Mouse (Mus musculus) brain, embryonic 14.5 days (tissue): Measurements from ENCODE around the gene Dysf. TPM values are rescaled to one million over a fixed set of nuclear protein-coding genes. Genes with fewer than 3 reads are reported as not detected.

Source experiments
- DNase-seq: peaks from one replicate; pipeline ENCODE4 v3.0.0-alpha.2; 2011; ENCODE audit warnings: low read depth
- CTCF ChIP-seq: fragments of 200-500 bp; IDR thresholded peaks from 2 replicates; pipeline ENCODE4 v1.5.1; 2012; ENCODE audit warnings: inconsistent platforms, mild to moderate bottlenecking, moderate library complexity, borderline replicate concordance; ENCODE audit not compliant: insufficient read depth, insufficient read length; ENCODE audit errors: extremely low read depth
- POLR2A ChIP-seq: fragments of 200-500 bp; IDR thresholded peaks from 2 replicates; pipeline ENCODE4 v1.6.1; 2012; ENCODE audit warnings: mild to moderate bottlenecking, inconsistent platforms, borderline replicate concordance; ENCODE audit not compliant: poor library complexity, insufficient read depth, insufficient read length, severe bottlenecking; ENCODE audit errors: extremely low read depth
- polyA plus RNA-seq: library from polyadenylated mRNA; depleted of rRNA; stranded (reverse); fragments of >200 nt; gene quantifications from 2 replicates; pipeline ENCODE4 v1.2.3, GENCODE M21; 2012

Gene Dysf
- polyA plus RNA-seq, 1 experiment = 3.9 TPM

DNA sequence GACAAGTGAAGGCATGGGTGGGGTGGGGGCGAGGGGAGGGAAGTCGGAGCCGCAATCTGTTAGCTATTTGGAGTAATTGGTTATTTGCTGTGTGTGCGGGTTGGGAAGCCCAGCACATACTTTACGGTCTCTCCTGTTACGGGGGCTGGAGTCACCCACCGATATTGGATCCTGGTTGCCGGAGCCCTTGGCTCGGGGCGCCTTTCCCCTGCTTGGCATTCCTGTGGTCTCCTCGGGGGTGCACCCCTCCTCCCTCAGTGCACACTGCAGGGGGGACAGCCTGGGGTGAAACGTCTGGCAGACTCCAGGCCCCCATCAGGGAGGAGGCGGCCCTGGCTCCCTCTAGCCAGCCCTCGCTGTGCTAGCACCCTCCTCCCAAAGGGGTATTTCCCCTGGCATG lies 159.2 kb downstream of the Dysf start:
- no peak for DNase-seq
- TF ChIP-seq CTCF (no peak), POLR2A (no peak)

- TF ChIP-seq CTCF (no peak), POLR2A (no peak)
- DNase-seq = no peak
These were observed 160.2 kb downstream of the Dysf start for GRCm38 (mm10) chr6:84168571-84168970.

DNA sequence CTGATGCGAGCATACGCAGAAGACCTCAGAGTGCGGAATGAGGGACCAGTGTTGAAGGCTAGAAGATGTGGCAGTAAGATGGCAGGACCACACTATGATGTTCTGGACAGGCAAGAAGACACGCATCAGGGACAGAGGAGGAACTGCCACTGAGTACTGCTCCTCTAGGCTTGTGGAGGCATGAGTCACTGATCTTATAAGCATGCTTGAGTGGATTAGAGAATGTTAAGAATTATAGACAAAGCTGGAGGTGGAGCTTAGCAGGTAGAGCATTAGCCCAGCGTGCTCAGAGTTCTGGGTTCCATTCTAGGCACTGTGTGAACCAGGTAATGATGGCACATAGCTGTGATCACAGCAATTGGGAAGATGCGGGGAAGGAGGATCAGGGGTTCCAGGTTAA lies 165.2 kb downstream of the Dysf start:
- TF ChIP-seq CTCF = no peak
- no peak for TF ChIP-seq POLR2A
- DNase-seq = no peak

GRCm38 (mm10) chr6:84178776-84179405 lies 170.5 kb downstream of the Dysf start:
- TF ChIP-seq CTCF (no peak), POLR2A (no peak)
- DNase-seq = peak; percentile 4

- no peak for TF ChIP-seq POLR2A
- no peak for TF ChIP-seq CTCF
- no peak for DNase-seq
These were observed 173.1 kb downstream of the Dysf start for GRCm38 (mm10) chr6:84181452-84181851.

DNA sequence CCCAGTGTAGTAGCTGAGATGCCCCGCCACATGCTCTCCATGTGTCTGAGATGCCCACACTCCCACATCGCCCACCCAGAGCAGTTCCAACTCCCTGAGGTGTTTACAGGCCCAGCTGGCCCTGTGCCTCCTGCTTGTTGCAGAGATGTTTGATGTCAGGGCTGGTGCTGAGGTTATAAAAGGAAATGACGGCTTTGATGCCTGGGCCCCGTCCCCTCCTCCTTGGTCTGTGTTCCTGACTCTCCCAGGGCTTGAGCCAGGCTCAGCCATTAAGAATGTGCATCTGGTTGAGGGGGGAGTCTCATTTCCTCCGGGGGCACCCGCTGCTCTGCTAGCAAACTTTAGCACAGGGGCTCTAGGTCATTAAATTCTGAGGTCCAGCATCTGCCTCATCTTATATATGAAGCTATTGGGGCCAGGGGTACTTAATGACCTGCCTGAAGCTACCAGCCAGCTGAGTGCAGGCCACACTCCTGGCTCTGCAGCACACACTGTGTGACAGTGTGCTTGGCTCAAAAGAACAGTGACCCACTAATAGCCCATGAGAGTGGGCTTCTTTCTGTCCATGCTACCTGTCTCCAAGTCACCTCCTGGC lies 183.4 kb downstream of the Dysf start:
- DNase-seq = peak; percentile 2
- TF ChIP-seq POLR2A (no peak), CTCF (no peak)

DNA sequence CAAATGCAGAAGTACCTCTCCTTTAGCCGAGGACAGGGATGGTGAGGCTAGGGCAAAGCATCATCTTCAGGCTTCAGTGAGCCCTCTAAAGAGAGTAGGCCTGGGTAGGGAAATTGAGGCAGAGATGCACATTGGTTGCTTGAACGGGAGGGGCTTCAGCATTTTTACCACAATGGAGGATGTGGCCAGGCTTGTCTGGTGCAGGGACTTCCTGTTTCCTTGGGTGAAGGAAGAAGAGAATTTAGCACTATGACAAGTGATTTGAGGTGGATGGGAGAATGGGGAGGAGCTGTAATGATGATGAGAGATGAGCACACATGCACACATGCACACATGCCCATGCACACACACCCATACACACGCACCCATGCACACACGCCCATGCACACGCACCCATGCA lies 188.1 kb downstream of the Dysf start:
- TF ChIP-seq POLR2A (no peak), CTCF (no peak)

DNA sequence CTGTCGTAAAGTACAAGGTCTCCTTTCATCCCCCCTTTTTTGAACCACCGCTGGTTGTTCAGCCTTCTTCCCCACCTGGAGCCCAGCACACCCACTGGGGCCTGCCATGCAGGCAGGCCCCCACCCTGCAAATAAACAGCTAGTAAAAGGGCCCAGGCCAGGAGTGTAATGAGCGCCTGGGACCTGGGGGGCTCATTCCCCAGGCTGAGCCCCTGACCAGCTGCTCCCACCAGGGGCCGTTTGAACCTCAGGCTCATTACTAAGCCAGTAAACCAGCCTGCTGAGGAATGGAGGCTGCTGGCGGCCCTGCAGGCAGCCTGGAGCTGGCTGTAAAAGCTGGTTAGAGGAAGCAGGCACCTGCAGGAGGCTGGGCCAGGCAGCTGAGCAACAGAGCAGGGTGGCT lies 189.4 kb downstream of the Dysf start:
- DNase-seq = peak; percentile 39
- TF ChIP-seq CTCF = no peak
- no peak for TF ChIP-seq POLR2A

More for the DNA sequence above, 188.1 kb downstream of the Dysf start:
- DNase-seq = no peak

GRCm38 (mm10) chr6:84201721-84202490 lies 193.5 kb downstream of the Dysf start:
- TF ChIP-seq CTCF (no peak), POLR2A (no peak)
- no peak for DNase-seq

DNA sequence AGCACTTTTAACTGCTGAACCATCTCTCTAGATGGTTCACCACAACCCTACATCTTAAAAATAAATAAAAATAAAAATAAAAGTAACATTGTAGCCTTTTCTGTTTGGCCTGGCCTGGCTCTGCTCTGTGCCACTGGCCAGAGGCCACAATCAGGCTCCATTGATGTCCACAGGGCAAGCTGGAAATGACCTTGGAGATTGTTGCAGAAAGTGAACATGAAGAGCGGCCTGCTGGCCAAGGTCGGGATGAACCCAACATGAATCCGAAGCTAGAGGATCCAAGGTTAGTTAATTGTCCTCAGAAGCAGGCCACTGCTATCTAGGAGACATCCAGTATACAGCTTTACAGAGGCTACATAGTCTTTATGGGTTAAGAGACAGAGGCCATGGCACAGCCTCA lies 197.2 kb downstream of the Dysf start:
- TF ChIP-seq CTCF (no peak), POLR2A (no peak)

GRCm38 (mm10) chr6:84208589-84208988 lies 200.2 kb downstream of the Dysf start:
- no peak for DNase-seq
- TF ChIP-seq POLR2A (no peak), CTCF (no peak)

More for the DNA sequence above, 197.2 kb downstream of the Dysf start:
- DNase-seq = no peak
